Mouse (Mus musculus): Measurements from ENCODE around the gene Utp4. TPM values are rescaled to one million over a fixed set of nuclear protein-coding genes. Genes with fewer than 3 reads are reported as not detected.
"Not testable (repeated sequence)": the region's sequence is repeated elsewhere in the genome, so short reads cannot be mapped to it uniquely, and the experiment has no call there.

The Utp4 gene
- total and polyA plus RNA-seq, 3 experiments, result 17.8 to 22.3 (median 21.3) TPM

DNA sequence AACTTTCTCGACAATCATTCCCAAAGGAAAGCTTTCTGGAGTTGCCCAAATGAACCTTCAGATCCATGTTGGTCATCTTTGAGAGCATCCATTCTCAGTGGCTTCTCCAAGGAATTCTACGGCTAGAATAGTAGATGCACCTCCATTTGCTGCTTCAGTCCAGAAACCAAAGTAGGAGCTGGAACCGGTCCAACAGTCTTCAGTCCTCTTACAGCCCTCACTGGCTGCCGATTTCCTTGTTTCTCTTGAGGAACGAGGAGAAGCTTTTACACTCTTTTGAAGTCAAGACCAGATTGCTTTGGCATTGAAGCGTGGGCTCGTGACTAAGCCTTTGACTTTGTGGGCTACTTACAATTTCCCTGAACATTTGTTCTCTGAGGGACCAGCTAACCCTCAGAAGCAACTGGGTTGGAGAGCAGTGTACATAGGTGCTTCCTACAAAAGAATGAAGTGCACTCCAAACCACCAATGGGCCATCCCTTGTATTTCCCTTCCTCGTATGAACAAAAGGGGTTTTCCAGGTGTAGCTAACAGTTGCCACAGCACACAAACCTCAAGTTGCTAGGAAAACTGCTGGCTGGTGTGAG is 13.2 kb upstream of the Utp4 start:
- intact Hi-C loops (cut with DNase I), result no loop called here
- Histone ChIP-seq H3K36me3 (ENCODE audit: control insufficient read depth, insufficient read depth, low read length) (peaks cover 5% of the 10 kb centered on the region), H3K79me2 (replicated peaks; ENCODE audit: control insufficient read depth, insufficient read depth, low read length) (no peaks in the 10 kb centered on the region), H3K27ac (no peak overlapping the region), H3K4me3 (no peak overlapping the region), H3K27me3 (ENCODE audit: control insufficient read depth, insufficient read depth, low read length) (no peaks in the 10 kb centered on the region), H3K4me1 (ENCODE audit: control insufficient read depth, insufficient read depth, low read length) (peaks cover 4% of the 10 kb centered on the region; the same call in 1 of the 2 replicates), H3K9ac (ENCODE audit: low read depth, low read length) (no peak overlapping the region)
- TF ChIP-seq POLR2A (IDR thresholded peaks at IDR 0.05; ENCODE audit: insufficient read depth, low read depth, low read length) (no peak), EP300 (IDR thresholded peaks at IDR 0.05; ENCODE audit: insufficient read depth, low read depth, low read length) (no peak), CTCF (IDR thresholded peaks at IDR 0.05) (no peak)
- WGBS, result 69% methylated on average over 8 of the region's 8 CpGs
- no peak for DNase-seq

DNA sequence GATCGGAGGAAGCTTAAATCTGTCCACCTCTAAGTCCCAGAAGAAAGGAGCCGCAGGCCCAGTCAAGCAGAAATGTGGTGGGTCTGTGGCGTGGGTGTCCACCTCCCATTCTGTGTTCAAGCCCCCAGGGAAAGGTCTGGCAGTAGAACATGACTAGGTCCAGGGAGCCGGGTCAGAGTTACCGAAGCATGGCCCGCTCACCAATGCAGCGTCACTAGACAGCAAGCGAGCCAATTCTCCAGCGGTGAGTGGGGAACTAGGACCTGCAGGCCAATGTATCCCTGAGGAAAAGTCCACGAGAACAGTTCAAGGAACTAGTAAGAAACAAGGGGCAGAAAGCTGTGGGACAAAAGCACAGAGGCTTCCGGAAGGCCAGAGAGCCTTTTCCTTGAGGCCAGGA is 9.3 kb upstream of the Utp4 start:
- H3K9ac ChIP-seq (ENCODE audit: low read depth, low read length); DNase-seq; intact Hi-C loops (cut with DNase I); H3K4me3 ChIP-seq; H3K27me3 ChIP-seq (ENCODE audit: control insufficient read depth, insufficient read depth, low read length); H3K27ac ChIP-seq; H3K79me2 ChIP-seq (replicated peaks; ENCODE audit: control insufficient read depth, insufficient read depth, low read length); H3K4me1 ChIP-seq (ENCODE audit: control insufficient read depth, insufficient read depth, low read length): not testable (repeated sequence)
- 88% methylated on average over 11 of the region's 11 CpGs for WGBS
- H3K36me3 ChIP-seq (ENCODE audit: control insufficient read depth, insufficient read depth, low read length), result peaks cover 13% of the 10 kb centered on the region

DNA sequence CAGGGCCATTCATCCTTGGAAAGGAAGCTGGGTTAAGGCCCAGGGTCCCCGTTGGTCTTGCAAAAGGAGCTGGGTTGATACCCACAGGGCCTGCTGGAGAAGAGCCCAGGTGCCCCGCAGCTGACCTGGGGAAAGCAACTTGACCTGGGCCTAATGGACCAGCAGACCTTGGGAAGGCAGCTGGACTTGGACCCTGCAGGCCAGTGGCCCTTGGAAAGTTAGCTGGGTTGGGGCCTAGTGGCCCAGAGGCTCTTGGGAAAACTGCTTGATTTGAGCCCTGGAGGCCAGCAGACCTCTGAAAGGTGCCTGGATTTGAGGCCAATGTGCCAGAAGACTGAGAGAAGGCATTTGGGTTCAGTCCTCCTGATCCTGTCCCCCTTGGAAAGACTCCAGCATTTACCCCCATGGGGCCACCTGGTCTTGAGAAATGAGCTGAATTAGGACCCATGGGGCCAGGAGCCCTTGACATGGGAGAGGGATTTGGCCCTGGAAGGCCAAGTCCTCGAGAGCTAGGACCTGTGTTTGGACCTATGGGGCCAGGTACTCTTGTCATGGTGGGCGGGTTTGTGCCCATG is 8.5 kb upstream of the Utp4 start:
- H3K27me3 ChIP-seq (ENCODE audit: control insufficient read depth, insufficient read depth, low read length); H3K4me3 ChIP-seq; H3K79me2 ChIP-seq (replicated peaks; ENCODE audit: control insufficient read depth, insufficient read depth, low read length); intact Hi-C loops (cut with DNase I); H3K4me1 ChIP-seq (ENCODE audit: control insufficient read depth, insufficient read depth, low read length); H3K27ac ChIP-seq; DNase-seq; H3K9ac ChIP-seq (ENCODE audit: low read depth, low read length): not testable (repeated sequence)
- 89% methylated on average over 4 of the region's 4 CpGs for WGBS
- H3K36me3 ChIP-seq (ENCODE audit: control insufficient read depth, insufficient read depth, low read length), result peaks cover 13% of the 10 kb centered on the region

DNA sequence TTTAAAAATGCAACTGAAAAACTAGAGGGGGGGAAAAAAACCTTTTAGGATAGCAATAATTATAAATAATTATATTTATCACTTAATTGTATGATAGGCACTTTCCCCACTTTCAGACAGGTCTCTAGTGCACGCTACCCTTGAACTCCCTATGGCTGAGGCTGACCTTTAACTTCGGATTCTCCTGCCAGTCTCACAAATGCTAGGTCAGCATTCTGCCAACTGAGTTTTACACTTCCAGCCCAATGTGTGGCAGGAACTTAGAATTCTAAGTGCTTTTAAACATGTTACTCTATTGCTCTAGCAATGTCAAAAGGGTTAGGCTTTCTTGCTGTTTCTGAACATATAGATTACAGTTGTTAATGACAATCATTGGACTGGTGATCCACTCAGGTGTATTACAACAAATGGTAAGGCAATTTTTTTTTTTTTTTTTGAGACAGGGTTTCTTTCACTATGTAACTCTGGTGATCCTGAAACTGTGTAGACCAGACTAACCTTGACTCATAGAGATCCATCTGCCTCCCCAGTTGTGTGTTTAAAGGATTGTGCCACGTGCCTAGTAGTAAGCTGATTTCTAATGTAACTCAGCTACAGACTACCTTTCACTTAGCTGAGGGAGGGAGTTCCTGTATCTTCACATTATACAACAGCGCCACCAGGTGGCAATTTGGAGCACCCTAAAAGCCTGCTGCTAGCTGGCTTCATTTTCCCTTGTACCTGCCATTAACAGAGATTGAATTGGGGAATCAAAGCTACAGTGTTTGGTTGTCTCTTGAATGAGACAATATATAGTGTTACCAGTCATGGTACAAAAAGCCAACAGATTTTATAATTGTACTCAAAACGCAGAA is 5.9 kb upstream of the Utp4 start:
- Histone ChIP-seq H3K27ac (no peak overlapping the region), H3K36me3 (ENCODE audit: control insufficient read depth, insufficient read depth, low read length) (peaks cover 17% of the 10 kb centered on the region), H3K79me2 (replicated peaks; ENCODE audit: control insufficient read depth, insufficient read depth, low read length) (peaks cover 4% of the 10 kb centered on the region), H3K27me3 (ENCODE audit: control insufficient read depth, insufficient read depth, low read length) (no peaks in the 10 kb centered on the region), H3K4me3 (no peak overlapping the region), H3K9ac (ENCODE audit: low read depth, low read length) (no peak overlapping the region), H3K4me1 (ENCODE audit: control insufficient read depth, insufficient read depth, low read length) (peaks cover 11% of the 10 kb centered on the region)
- 38% methylated on average over 5 of the region's 5 CpGs for WGBS
- intact Hi-C loops (cut with DNase I), result loop anchor here (1.0 to 2.0 kb wide), 3 partner anchors 15 to 188 kb away; no protein-coding TSS in a partner anchor
- peak; percentile 69 to 73 for DNase-seq
- TF ChIP-seq CTCF (IDR thresholded peaks at IDR 0.05) (peak; percentile 98), EP300 (IDR thresholded peaks at IDR 0.05; ENCODE audit: insufficient read depth, low read depth, low read length) (peak; percentile 78), POLR2A (IDR thresholded peaks at IDR 0.05; ENCODE audit: insufficient read depth, low read depth, low read length) (no peak)

DNA sequence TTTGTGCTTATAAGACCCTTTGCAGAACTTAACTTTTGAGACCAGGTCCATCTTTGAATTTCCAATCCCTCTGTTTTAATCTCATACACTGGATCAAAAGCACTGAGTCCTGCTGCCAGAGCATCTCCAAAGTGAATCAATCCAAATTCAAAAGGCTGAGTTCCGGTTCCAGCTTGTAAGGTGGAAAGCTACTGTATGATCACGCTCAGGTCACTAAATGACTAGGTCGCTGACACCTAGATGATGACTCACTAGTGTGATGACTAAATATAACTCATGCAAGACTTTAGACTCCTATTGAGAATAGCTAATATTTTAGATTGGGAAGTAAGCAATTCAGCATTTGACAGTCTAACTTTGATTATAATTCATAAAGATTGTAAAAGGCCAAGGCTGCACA is 4.6 kb upstream of the Utp4 start:
- Histone ChIP-seq H3K27me3 (ENCODE audit: control insufficient read depth, insufficient read depth, low read length) (no peaks in the 10 kb centered on the region), H3K4me3 (no peak overlapping the region), H3K36me3 (ENCODE audit: control insufficient read depth, insufficient read depth, low read length) (peaks cover 12% of the 10 kb centered on the region), H3K27ac (no peak overlapping the region; the same call in 1 of the 2 replicates), H3K79me2 (replicated peaks; ENCODE audit: control insufficient read depth, insufficient read depth, low read length) (peaks cover 7% of the 10 kb centered on the region), H3K4me1 (ENCODE audit: control insufficient read depth, insufficient read depth, low read length) (peaks cover 7% of the 10 kb centered on the region), H3K9ac (ENCODE audit: low read depth, low read length) (no peak overlapping the region)
- no peak for DNase-seq
- TF ChIP-seq CTCF (IDR thresholded peaks at IDR 0.05) (no peak), POLR2A (IDR thresholded peaks at IDR 0.05; ENCODE audit: insufficient read depth, low read depth, low read length) (no peak), EP300 (IDR thresholded peaks at IDR 0.05; ENCODE audit: insufficient read depth, low read depth, low read length) (no peak)
- intact Hi-C loops (cut with DNase I), result no loop called here
- WGBS, result 27% methylated on average over 3 of the region's 3 CpGs

DNA sequence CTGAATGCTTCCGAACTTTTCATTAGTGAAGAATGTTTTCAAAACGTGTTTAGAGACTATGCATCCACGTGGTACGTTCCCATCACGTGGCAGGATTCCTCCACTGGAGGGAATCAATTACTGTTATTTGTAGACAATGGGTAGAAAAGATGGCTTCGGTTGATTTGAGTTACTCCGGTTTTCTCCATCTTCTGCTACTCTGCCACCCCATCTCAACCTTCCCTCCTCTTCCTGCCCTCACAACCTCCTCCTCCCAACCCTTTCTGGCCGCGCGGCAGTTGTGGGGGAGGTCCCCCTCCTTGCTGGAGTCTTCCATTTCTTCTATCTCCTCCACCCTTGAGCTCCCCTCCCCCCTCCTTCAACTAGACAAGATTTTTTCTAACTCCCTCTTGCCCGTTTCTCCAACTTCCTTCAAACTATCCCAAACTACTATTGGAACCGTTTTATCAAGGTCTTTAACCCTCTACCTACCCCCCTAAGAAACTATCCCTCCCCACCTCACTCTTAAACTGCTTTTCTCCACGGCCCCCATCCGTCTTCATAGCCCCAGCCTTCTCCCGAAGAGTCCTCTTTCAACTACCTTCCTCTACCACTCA is 1.1 kb upstream of the Utp4 start:
- H3K27me3 ChIP-seq (ENCODE audit: control insufficient read depth, insufficient read depth, low read length), result no peaks in the 10 kb centered on the region
- intact Hi-C loops (cut with DNase I), result no loop called here
- H3K4me1 ChIP-seq (ENCODE audit: control insufficient read depth, insufficient read depth, low read length), result peaks cover 7% of the 10 kb centered on the region
- TF ChIP-seq POLR2A (IDR thresholded peaks at IDR 0.05; ENCODE audit: insufficient read depth, low read depth, low read length), result no peak
- no peak for TF ChIP-seq CTCF (IDR thresholded peaks at IDR 0.05)
- TF ChIP-seq EP300 (IDR thresholded peaks at IDR 0.05; ENCODE audit: insufficient read depth, low read depth, low read length), result no peak
- H3K9ac ChIP-seq (ENCODE audit: low read depth, low read length), result peak overlapping the region; percentile 97
- 1% methylated on average over 15 of the region's 15 CpGs for WGBS
- peaks cover 7% of the 10 kb centered on the region for H3K79me2 ChIP-seq (replicated peaks; ENCODE audit: control insufficient read depth, insufficient read depth, low read length)
- H3K36me3 ChIP-seq (ENCODE audit: control insufficient read depth, insufficient read depth, low read length), result peaks cover 12% of the 10 kb centered on the region
- H3K27ac ChIP-seq, result peak overlapping the region; percentile 91
- H3K4me3 ChIP-seq, result peak overlapping the region; percentile 92
- peak in 1 of 2 experiments; percentile 32 for DNase-seq

Measured in heart, adult 2 months (tissue).